Mouse (Mus musculus) testis, postnatal 10 days (tissue): ENCODE measurements around the gene Med20.

Source experiments
- DNase-seq: peaks from one replicate; pipeline ENCODE4 v3.0.0; 2021; ENCODE audit warnings: low spot score

The Med20 gene

DNA sequence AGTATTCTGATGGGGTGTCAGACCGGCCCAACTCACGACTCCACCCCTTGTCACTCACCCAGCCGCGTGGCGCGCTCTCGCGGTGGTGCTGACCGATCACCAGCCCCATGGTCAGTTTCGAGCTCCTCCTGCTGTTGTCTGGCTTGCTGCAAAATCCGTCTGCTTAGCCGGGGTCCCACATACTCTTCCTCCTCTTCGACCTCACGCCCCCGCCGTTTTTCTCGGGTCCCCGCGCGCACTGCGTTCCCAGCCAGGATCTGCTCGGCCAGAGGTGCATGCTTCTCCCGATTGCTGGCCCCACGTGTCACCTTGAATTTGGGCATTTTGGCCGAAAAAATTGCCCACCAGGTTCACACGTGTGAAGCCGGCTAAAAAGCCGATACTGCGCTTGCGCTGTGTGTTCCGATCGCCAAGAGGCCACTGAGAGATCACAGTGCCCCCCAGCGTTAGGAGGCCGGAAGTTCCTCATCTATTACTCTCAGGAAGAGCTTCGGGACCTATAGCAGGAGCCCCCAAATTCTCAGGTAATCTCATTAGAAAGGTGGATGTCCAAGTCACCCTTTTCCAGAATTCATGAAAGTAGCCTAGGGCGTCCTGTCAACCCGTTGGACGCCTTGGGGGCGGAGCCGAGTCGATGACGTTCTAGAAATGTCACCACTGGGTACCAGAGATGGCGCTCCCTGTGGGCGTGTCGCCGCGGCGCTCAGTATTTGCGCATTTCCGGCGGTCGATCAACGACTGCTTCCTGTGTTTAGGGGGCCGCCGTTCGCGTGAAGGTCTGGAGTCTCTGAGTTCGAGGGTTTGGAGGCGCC is at the start of gene Med20, which contains the start of the genes Bysl and Gm20517:
TSS of gene Med20 (plus strand) at position 734 of the 812 bp plus-strand sequence.
TSS of gene Bysl (minus strand) at position 644 of the 812 bp plus-strand sequence.
TSS of gene Gm20517 (plus strand) at position 741 of the 812 bp plus-strand sequence.
- DNase-seq: peak; percentile 98

DNA sequence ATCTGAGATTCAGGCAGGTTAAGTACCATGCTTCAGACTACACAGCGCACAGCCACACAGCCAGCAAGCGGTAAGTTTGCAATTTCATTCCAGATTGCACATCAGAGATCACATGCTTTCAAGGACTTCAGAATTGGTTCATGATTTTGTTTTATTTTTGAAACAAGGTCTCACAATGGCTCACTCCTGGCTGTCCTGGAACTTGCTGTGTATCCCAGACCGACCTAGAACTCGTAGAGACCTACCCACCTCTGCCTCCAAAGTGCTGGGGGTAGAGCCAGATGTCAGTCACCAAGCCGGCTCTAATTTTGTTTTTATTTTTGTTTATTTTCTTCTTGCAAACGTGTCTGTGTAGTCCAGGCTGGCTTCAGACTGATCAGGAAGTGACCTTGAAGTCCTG is 48.5 kb upstream of the Med20 start:
- DNase-seq: no peak

DNA sequence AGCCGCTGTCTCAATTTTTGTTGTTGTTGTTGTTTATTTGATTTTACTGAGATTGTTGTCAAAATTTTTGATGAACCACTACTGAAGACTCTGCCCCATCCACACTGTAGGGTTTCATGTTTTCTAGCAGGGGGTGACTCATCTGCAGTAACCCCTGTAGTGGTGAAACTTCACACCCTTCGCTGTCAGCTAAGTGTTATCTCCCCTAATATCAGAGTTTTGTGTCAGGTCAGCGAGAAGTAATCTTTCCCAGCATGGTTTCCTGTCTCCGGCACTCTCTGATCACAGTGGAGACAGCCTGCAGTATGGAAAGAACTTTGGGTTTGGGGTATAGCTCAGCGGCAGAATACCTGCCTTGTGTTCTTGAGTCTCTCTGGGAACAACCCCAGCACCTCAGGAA is 46.8 kb upstream of the Med20 start:
- DNase-seq: no peak

DNA sequence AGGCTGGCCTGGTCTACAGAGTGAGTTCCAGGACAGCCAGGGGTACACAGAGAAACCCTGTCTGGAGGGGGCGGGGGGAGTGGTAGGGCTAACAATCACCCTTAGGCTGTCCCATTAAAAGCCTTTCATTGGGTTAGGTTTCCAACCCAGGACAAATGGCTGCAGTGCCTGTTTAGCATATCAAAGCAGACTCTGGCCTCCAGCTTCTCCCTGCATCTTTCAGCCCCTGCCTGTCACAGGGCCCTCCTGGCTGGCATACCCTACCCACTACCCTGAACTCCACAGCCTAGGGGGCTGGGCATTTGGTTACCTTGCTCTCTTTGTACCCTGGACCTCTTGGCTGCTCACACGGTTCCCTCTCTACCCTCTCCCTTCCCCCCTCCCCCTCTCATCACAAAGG is 45.2 kb upstream of the Med20 start:
- DNase-seq: no peak

DNA sequence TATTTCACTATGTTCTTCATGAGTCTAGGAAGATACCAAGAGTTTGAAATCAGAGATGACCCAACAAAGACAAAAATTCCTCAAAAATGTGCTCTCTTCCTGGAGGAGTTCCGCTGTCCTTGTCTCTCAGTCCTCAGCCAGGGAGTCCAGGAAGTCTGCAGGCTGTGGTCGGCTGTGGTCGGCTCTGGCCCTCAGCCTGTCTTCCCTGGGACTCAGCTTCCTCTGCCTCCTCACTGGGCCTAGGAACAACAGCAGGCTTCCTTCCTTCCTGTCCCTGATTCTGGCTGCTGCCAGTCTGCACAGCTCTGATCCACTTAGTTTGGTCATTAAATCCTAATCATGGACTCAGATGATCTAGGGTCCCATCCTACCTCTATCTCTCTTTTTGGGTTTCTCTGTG is 44.1 kb upstream of the Med20 start:
- no peak for DNase-seq

DNA sequence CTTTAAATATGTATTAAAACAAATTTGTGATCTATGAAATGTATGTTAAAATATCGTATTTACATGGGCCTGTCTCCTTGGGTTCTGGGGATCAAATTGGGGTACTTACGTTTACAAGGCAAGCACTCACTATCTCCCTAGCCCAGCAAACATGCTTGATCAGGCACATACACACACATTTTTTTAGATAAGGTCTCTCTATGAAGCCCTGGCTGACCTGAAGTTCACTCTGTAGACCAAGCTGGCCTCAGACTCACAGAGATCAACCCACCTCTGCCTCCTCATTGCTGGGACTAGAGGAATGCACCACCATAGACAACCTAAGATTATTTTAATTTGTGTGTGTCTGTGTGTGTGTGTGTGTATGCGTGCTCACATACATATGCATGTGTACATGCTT is 43.0 kb upstream of the Med20 start:
- no peak for DNase-seq

DNA sequence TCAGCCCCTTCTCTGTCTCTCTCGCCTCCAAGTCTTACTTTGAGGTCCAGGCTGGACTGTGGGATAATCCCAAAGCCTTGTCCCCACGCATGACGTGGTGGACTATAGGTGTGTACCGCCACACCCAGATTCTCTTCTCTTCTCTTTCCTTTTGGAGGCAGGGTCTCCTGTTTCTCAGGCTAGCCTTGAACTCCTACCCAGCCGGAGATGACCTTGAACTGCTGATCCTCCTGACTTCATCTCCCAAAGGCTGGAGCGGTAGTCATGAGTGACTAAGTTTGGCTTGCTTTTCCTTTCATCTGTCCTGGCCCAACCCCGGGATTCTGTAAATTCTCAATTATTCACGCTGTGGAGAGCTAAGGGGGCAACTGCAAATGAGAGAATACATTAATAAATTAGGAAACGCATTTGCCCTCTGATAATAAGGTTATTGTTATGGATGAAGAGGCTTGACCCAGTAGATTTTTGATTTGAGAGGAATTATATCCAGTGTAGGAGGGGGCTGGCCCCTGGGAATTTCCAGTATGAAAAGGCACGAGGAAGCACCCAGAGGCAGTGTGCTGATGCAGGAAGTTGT is 42.3 kb upstream of the Med20 start:
- no peak for DNase-seq

DNA sequence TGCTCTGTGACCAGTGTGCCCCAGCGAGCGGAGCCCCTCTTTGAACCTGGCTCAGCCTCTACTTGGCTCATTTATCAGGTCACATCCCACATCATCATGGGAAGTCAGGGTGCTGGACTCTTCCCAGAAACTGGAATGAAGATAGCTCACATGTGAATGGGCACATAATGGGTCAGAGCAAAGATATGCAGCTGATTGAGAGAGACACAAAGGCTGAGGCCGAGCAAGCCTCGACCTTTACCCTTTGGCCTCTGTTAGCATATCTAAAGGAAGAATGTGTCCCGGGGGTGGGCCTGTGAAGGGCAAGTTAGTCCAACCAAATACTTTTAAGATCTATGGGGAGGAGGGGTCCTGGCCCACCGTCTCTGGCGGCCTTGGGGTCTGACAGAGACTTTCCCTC is 39.8 kb upstream of the Med20 start:
- no peak for DNase-seq

DNA sequence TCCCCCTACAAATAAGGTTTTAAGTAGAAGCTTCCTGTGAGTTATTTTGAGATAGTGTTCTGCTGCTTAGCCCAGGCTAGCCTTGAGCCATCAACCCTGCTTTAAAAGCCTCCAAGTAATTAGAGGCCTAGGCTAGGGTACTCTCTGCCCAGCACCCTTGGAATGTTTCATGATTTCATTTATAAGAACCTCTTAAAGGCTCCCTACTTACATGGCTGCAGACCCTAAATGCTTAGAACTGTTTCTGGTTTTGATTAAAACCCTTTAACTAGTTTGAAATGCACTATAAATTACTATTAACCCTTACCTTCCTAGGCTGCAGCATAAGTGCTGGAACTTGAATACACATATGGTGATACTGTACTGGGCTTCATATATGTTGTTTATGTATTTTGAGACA is 38.9 kb upstream of the Med20 start:
- no peak for DNase-seq

DNA sequence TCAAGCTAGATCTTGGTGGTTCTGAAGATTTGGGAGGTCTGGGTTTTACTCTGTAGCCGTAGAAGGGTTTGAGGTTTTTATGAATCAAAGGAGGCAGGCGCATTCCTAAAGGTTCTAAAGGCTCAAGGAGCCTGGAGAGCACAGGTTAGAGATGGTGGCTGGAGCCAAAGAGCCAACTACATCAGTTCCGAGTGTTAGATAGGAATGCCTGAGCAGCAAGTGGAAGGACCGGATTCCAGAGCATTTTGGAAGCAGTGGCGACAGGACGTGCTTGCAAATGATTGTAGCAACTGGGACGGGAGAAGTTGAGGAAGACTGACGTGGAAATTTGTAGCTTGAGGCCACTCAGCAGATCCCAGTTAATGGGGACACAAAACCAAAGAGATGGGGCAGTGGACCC is 37.4 kb upstream of the Med20 start:
- DNase-seq: no peak

DNA sequence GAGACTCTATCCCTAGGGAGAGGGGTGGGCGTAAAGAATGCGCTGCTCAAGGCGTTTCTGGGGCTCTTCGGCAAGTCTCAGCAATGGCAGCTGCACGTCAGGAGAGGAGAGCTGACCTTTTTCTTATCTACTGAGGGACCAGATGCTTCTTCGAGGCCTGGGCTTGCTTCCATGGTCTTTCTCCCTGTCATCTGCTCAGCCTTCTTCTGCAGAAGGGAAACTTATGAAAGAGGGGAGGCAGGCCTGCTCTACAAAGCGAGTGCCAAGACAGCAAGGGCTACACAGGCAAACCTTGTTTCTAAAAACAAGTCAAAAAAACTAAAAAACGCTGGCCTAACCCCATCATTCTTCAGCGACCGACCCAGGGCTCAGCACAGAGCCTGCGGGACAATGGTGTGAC is 36.6 kb upstream of the Med20 start:
- DNase-seq: no peak

DNA sequence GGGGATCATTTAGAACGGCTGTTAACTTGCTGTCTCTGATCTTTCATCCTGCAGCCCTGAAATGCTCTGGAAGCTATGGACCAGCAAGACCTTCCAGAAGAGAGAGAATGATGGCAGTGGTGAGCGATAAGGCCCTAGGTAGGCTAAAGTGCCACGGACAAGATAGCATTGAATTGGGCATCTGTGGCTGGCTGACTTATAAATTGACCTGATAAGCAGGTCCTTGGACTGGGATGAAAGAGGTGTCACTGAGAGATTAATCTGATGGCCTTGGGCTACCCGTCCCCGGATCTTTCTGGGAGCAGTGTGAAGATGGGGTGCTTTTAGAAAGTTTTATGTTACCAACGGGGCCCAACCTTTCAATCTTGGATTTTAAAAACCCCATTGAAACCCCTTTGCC is 32.7 kb upstream of the Med20 start:
- no peak for DNase-seq

DNA sequence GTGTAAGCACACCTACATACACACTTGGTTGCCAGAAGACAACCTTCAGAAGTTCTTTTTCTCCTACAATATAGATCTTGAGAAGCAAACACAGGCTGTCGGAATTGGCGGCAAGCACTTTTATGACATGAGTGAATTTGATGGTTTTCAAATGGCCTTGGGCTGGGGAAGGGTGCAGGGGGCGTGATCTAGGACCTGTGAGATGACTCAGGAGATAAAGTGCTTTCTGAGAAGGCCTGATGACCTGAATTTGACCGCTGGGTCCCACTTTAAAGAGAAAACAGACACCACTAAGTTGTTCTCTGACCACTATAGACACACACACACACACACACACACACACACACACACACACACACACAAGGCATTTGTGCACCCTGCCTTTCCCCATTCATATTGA is 30.4 kb upstream of the Med20 start:
- DNase-seq: no peak

DNA sequence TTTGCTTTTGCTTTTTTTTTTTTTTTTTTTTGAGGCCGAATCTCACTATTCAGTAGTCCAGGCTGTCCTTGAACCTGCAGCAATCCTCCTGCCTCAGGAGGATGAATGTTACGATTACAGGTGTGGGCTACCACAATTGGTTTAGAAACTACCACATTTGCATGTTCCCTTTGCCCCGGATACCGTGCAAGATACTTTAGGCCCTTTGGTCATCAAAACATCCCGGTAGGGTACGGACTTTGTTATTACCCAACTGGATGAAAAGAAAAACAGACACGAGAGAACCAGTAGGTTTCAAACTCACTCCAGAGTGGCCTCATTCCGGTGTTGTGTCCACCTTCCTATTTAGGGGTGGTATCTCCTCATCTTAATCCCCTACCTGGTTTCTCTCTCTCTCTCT is 22.9 kb upstream of the Med20 start:
- no peak for DNase-seq

DNA sequence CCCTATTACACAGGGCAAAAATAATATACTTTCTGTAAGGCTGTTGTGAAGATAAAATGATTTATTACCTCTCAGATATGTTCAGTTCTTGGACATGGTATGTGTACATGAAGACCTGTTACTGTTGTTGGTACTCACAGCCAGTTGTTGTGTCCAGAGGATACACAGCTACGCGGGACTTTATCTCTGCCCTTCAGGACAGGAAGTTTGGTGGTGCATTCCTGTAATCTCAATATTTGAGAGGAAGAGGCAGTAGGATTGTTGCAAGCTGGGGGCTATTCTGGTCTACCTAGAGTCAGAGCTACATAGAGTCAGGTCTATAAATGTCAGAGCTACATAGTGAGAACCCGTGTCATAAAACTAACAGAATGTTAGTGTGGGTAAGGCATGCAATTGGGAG is 20.3 kb upstream of the Med20 start:
- no peak for DNase-seq

DNA sequence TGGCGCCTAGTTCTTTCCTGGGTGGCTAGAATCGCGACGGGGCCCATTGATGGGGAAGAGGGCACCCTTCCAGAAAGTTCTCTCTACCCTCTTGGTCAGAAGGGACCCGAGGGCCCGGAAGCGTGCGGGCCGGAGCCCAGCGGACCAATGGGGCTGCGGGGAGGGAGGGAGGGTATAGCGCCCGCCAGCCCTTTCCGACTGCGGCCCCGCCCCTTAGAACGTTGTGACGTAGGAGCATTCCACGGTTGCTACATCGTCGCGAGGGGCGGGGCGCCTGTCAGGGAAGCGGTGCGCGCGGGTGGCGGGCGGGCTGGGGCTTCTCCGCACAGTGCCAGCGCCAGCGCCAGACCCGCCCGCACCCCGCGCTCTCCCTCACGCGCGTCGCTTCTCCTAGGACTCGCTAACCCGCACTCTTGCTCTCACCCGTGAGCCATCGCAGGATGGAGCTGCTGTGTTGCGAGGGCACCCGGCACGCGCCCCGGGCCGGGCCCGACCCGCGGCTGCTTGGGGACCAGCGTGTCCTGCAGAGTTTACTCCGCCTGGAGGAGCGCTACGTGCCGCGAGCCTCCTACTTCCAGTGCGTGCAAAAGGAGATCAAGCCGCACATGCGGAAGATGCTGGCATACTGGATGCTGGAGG is 18.0 kb upstream of the Med20 start:
- DNase-seq: peak; percentile 98

DNA sequence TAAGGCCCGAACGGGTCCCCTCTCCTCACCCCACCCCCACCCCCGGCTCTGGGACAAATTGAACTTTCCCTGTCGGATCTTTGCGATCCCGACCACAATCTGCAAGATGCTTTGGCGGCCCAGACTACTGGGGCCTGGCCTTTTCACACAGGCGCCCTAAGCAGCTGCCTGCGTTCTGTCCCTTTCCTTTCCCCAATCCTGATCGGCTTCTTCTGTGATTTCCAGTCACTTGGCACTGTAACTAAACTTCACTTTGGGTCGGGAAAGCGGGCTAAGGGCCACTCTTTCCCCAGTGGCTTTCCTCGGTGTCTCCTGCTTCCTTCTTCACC is 17.6 kb upstream of the Med20 start:
- DNase-seq: no peak

DNA sequence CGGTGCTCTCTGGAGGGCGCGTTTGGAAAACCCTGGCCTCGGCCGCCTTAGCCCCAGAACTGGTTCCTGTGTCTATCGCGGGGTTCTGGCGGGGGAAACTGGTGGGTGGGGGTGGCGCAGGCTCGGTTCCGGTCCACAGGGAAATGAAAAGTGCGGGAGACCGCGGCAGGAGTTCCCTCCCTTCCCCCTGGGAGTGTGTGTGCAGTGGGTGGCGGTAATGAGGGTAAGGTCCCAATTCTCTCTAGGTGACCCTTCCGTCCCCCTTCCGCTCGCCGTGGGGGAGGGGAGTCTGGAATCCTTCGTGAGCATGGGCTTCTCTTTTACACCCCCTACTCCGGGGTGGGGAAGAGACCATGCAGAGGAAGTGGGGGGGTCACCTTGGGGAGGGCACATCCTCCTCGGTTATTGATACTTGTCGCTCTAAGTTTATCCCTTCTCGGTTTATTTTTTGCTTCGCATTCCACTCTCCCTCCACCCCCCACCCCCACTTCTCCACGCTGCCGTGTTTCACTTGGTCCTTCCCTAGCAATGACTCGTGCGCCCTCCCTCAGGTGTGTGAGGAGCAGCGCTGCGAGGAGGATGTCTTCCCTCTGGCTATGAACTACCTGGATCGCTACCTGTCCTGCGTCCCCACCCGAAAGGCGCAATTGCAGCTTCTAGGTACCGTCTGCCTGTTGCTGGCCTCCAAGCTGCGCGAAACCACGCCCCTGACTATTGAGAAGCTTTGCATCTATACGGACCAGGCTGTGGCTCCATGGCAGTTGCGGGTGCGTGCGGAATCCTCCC is 17.0 kb upstream of the Med20 start:
- DNase-seq: peak; percentile 69

DNA sequence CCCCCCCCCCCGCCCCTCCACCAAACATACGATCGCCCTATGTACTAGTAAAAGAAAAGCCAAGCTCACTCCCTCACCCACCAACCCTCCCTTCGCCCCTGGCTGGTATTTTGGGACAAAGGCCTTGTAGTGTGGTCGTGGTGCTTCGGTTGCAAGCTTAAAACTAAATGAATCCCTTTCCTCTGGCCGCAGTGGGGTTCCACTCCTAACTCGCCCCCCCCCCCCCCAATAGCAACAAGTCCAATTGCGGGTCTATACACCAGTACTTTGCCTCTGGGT is 16.5 kb upstream of the Med20 start:
- no peak for DNase-seq

DNA sequence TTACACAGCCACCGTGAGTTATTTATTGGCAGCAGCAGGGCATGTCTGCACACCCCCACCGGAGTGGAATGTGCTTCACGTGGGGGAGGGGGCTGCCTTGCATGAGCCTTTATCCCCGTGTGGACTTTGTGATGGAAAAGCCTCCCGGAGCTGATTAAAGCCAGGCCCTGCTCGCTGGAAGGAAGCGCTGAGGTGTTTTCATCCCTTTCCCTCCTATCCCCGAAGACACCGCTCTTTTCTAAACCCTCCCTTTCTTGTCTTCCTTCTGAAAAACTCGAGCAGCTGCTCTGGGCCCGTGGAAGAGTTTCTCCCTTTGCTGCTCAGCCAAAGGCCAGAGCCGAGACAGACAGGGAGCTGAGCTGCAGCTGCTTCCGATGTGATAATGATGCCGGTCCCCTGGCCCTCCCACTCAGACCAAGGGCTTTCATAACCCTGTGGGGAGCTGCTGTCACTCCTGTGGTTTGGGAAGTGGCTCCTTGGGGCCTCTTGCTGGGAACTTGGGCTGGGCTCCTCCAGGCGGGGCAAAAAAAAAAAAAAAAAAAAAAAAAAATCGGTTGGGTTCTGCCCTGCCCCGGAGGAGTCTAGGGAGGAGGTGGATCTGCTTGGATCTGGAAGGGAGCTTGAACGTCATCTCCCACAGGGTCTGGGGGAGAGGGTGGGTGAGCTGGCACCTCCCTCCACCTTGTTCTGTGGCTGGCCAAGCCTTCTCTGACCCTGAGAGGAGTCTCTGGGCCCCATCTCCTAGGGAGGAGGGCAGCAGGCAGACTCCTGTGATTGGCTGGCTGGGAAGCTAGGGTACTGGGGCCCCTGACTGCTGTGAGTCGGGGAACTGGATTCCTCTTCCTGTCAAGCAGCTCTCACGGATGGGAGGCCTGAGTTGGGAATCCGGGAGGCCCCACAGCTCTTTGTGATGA is 15.9 kb upstream of the Med20 start:
- DNase-seq: peak; percentile 58

DNA sequence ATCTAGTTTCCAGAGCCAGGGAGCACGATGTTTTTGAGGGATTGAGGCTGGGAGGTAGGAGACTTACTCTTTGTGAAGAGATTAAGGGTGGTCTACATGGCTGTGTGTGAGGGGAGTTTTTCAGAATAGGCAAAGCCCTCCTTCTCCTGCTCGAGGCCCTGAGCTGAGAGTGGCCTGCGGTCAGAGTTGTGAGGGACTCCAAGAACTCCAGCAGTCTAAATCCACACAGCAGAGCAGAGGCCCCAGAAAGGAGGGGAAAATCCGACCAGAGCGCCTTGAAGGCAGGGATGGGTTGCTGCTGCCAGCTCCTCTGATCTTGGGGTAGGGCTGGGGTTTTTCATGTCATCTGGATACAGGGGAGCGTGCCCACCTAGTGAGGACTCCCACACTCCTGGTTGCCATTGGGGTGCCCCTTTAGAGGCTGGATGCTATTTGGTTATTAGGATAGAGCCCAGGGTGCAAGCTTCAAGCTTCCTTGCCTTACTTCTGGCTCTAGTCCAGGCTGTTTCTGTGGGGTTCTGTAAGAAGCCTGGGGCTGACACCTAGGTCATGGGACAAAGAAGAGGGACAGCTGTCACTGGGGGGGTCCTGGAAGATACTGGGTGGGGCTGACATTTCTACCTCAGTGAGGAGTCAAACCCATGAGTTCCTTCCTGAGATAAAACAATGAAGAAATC is 15.1 kb upstream of the Med20 start:
- no peak for DNase-seq
